Mouse (Mus musculus) E14TG2a.4 (cell line): ENCODE data around the gene Rbm34.

Source experiments
- CTCF ChIP-seq: conservative IDR thresholded peaks from 2 replicates; pipeline ENCODE4 v1.5.1; 2014; ENCODE audit warnings: low read length
- NANOG ChIP-seq: IDR thresholded peaks from 2 replicates; pipeline ENCODE4 v1.6.1; 2014; ENCODE audit warnings: borderline replicate concordance, low read length, mixed read lengths

GRCm38 (mm10) chr8:126972102-126972501, 1.2 kb upstream of the Rbm34 start:
- no peak for TF ChIP-seq CTCF
- no peak for TF ChIP-seq NANOG
